Mouse (Mus musculus) kidney, adult 9 months (tissue): ENCODE data around the gene Agrp.

ENCODE experiments used
- DNase-seq: peaks from one replicate; pipeline ENCODE4 v3.0.0; 2022

The Agrp gene

DNA sequence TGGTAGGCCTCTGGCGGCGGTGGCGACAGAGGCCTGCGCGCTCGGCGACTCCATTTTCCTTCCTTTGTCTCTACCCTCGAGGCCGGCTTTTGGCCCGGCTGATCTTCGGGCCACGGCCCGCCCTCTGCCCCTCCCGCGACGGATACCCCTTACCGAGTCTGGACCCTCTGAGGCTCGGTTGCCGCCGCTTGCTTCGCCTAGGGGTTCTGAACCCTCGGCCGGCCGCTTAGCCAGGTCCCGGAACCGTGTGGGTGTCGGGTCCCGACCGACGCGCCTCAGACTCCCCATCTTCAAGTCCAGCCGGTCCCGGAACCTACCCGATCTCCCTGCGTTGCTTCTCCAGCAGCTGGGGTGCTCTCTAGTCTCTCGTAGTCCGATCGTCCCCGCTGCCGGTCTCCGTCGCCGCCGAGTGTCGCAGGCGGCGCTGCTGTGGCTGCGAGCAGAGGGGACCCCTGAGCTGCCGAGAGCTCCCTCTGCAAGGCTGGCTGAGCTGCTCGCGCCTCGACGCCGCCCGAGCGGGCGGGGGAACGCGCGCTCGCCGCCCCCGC is at the start of gene Agrp:
Agrp (minus strand) TSS at position 431 of the 548 bp plus-strand sequence.
- no peak for DNase-seq

DNA sequence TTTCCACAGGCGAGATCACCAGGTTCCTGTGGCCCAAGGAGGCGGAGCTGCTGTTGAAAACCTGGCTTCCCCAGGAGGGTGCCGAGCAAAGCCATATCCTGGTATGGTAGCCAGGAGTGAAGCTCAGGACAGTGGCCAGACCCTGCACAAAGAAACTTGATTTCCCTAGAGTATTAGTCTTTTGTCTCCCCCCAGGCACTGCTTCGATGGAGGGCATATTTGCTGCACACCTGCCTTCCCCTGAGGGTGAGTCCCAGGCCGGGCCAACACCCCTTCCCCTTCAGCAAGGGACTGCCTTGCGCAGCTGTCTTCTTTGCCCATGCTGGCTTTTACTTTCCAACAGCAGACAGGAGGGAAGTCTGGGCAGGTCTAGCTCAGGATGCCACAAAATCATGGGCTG is 49.4 kb upstream of the Agrp start:
- DNase-seq, result no peak

GRCm38 (mm10) chr8:105685796-105686308 is 48.7 kb upstream of the Agrp start, which contains the start of gene Carmil2:
Gene Carmil2, plus strand, starts transcription at chr8:105686274.
- peak; percentile 67 for DNase-seq

DNA sequence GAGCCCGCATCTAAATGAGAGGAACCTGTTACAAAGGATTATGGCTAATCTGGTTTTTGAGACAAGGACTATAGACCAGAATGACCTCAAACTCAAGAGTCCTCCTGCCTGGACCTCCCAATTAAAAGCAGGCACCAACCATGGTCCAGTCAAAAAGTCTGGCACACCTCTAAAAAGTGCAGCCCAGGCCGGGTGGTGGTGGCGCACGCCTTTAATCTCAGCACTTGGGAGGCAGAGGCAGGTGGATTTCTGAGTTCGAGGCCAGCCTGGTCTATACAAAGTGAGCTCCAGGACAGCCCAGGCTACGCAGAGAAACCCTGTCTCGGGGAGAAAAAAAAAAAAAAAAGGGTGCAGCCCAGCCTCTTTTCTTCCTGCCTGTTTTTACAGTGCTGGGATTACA is 48.1 kb upstream of the Agrp start:
- no peak for DNase-seq

GRCm38 (mm10) chr8:105677891-105678290 is 40.7 kb upstream of the Agrp start:
- no peak for DNase-seq

DNA sequence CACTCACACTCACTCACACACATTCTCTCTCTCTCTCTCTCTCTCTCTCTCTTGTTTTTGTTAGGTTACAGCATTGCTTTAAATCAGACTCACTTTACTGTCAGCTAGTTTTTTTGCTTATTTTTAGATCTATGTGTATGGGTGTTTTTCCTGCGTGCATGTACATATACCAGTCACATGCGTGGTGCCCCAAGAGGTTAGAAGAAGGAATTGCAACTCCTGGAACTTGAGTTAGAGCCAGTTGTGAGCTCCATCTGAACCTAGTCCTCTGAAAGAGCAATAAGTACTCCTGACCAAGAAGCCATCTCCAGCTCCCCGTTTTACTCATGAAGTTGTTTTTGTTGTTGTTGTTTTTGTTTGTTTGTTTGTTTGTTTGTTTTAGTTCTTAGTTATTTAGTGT is 24.0 kb upstream of the Agrp start:
- peak; percentile 47 for DNase-seq

GRCm38 (mm10) chr8:105657641-105658040 is 20.4 kb upstream of the Agrp start:
- DNase-seq, result no peak

GRCm38 (mm10) chr8:105648929-105649328 is 11.7 kb upstream of the Agrp start:
- DNase-seq, result no peak

- DNase-seq, result no peak
These were observed 8.0 kb upstream of the Agrp start for GRCm38 (mm10) chr8:105645205-105645604.

DNA sequence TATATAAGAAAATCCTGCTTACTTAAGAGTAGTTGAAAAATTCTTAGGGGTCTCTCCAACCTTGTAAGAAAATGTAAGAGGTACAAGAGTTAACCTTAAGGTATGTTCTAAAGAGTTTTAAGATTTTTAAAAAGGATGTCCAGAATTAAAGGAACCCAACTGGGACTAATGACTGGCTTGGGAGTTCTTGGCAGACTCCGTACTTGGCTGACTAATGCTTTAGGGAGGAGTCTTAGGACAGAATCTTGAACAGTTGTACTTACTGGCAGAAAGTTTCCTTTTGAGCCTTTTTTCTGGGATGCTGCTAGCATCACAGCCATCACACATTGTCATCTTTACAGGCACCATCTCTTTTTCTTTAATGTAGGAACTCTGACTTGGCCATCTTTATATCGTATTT is 3.3 kb upstream of the Agrp start:
- no peak for DNase-seq

GRCm38 (mm10) chr8:105639835-105640234 is 2.6 kb upstream of the Agrp start:
- no peak for DNase-seq

DNA sequence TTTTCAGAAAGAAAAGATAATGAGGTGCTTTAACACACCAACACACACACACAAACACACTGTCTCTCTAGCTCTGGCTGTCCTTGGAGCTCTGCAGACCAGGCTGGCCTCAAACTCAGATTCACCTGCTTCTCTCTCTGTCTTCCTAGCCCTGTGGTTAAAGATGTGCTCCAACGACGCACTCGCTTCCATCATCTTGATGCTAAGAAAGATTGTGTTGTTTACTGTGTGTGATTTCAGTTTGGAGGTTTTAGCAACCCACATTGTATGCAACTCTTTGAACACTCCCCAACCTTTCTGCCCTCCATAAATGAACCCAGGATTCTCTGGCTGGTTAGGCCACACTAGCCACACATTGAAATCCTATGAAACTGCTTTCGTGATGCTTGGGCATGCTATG is 1.3 kb upstream of the Agrp start:
- no peak for DNase-seq

DNA sequence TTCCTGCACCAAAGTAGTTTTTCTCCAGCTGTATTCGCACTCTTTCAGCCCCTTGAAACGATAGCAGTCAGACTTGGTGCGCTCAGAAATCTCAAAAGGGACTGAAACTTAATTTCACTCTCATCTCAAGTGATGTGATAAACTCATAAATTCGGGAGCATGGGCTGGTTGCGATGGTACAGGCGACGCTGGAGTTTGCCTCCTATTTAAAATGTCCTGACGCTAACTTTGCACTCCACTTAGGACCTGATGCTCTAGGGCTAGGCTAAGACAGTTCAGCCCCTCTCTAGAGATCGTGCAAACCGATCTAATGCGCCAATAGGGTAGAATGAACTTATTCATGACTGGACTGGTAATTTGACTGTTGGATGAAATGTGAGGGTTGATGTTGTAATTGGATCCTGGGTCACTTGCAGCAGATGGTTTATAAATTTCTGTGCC is 428 bp upstream of the Agrp start:
- DNase-seq, result no peak

DNA sequence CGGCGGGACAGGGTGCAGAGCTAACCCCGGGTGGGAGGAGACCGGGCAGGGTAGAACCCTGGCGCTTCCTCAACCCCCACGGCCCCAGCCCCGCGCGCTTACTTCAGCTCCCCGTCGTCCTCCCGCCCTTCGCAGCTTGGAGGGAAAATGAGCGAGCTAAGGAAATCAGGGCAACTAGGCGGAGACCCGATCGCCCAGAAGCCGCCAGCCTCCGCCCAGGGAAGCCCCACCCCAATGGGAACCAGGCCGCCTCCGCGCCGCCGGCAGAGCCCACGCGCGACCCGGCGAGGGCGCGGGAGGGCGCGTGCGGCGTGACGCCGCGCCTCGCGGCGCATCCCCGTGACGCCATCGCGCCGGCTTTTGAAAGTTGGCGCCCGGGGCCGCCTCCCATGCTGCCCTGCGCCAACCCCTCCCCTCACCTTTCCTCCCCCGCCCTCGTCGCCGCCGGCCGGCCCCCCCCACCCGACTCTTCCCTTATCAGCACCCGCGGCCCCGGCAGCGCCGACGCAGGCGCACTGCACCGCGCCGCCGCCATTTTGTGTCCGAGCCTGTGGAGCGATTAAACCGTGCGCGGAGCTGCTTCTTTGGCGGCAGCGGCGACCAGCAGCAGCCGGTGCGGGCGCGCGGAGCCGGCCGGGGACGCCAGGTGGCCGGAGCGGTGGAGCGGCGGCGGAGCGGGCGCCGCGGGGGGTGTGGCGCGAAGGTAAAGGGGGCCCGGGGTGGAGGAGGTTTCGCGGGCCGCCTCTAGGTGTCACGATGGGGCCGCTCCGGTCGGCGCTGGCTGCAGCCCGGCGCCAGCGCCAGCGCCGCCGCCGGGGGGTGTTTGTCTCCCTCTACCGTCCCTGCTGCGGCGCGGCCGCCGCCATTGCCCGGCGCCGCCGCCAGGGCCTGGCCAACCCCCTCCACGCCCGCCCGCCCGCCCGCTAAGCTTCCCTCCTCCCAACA is 903 bp downstream of the Agrp start, which contains the start of gene Ctcf:
Ctcf (plus strand) TSS at position 551 of the 945 bp plus-strand sequence.
- peak; percentile 91 for DNase-seq

DNA sequence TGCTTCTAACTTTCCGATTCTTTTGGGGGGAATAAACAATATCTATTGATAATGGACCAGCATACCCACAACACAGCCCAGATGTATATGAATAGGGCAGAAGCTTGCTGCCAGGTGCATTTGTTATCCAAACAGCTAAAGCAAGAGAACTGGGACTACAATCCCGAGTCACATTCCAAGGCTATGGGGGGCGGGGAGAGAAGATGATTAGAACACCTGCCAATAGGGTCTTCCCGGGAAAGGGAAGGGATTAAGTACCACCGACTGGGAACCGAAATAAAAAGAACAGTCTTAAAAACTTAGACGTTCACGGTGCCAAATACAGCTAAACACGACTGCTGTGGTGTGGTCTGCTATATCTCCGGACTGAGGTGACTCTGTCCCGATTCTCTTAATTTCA is 1.7 kb downstream of the Agrp start:
- DNase-seq, result no peak

DNA sequence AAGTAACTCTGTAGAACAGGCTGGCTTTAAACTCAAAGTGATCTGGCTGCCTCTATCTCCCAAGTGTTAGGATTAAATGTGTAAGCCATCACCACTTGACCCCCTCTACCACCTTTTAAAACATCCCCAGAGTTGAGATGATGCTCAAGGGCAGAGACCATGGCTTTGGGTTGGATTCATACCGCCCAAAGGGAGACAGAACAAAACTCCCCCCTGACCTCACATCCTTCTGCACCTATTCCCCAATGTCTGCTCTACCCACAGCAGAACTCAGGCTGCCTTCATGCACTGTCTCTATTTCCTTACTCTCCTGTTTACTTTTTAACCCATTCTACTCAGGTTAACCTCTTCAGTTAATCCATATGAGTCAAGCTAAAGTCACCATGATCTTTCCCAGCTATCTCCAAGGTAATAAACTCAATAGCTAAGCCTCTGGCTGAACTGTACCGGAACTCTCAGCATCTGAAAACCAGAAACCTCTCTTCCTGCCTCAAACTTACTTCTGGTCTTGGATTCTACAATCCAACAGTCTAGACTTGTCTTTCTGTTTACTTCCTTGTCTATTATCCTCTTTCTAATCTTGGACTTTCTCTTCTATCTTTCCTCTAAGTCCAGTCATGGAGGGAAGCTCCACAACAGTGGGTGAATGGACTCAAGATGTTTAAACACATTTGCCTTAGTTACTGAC is 2.3 kb downstream of the Agrp start:
- DNase-seq, result no peak

DNA sequence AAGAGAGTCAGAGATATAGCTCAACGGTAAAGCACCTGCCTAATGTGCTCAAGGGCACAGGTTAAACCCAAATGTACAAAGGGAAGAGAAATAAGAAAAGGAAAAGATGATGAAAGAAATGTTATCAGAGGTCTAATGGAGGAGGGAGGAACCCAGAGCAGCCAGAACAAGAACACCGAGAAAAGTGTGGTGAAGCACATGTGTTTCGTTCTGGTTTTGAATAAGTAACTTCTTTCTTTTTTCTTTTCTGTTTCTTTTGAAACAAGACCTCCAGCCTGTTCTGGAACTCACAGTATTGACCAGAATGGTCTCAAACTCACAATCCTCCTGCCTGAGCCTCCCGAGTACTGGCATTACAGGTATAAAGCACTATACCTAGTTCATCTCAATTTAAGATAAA is 7.9 kb downstream of the Agrp start:
- no peak for DNase-seq

DNA sequence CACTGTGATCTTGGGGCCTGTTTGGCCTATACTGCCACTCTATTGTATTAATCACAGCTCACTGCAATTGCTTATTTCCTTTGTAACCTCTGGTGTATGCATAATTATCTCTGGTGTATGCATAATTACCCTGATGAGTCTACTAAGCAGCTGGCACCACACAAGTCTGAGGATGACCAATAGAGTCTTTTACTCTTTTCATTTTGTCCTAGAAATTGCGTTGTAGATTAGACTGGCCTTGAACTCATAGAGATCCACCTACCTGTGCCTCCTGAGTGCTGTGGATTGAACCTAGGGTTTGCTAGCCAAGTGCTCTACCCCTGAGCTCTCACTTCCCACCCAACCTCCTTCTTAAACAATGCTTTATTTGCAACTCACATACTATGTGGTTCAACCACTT is 11.1 kb downstream of the Agrp start:
- DNase-seq, result no peak

DNA sequence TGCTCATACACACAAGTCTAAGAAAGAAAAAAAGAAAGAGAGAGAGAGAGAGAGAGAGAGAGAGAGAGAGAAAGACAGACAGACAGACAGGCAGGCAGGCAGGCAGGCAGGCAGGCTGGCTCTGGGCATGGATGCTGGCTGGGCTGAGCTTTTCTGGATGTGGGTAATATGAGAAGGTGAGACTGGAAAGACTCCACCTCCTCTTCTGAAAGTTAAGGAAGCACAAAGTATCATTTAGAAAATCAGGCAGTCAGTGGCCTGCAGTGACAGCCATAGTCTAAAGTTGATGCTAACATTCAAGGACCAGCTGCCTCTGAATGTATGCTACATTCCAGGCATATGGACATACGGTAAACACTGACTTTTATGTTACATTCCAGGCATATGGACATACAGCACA is 12.4 kb downstream of the Agrp start:
- no peak for DNase-seq

GRCm38 (mm10) chr8:105624401-105624800 is 12.8 kb downstream of the Agrp start:
- no peak for DNase-seq

DNA sequence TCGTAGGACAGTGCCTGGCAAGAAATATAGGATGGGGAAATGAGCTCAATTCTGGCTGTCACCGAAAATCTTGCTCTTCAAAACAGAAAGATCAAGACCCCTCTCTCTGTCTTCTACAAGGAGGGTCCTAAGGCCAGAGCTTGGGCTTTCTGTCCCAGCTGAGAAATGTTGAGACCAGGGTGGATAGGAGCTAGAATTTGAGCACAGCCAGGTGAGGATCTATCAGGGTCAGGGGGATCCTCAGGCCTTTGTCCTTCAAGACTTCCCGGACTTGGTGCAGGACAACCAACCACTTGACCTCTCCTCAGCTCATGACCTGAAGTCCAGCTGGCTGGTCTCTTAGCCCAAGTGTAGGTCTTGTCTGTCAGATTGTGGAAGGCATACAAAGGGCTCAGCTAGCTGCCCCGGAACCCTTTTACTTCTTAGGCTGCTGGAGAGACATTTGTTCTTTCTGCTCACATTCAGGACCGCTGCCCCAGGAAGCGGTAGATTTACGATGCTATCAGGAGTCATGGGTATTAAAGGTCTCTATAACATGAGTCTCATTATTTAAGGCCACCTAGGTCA is 13.4 kb downstream of the Agrp start:
- DNase-seq, result no peak

DNA sequence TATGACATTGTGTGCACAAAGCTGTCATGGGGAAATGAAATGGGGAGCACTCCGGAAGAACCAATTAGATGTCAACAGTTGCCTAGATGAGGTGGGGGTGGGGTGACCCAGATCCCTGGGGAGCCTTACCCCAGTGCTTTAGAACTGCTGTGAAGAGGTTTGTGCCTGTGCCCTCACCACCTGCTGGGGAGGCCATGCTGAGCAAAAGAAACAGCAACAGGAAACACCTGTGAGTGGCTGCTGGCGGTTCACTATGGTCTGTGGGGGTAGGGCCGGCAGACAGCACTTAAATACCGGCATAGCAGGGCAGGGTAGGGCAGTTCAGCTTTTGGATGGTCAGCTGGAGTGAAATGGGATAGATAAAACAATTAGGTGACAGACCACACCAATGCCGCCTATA is 14.1 kb downstream of the Agrp start:
- no peak for DNase-seq

DNA sequence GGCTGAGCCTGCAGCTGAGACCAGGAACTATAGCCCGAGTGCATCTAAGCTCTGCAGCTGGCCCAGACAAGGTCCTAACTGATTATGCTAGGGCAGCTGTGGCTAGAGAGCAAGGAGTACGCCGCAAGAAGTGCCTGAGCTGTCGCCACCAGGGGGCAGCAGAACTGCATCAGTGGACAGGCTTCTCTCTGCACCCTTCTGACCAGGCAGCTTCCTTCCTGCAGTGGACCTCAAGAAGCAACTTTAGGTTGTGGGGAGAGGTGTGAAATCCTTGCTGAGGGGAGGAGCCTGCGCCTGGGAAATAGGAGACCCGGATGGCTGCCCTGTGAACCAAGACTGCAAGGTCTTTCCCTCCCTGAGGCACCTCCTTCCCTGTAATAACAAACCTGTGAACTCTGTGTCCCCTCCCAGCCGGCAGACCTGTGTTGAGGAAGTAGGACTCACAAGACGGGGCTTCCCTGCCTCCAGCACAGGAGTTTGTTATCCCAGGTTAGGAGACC is 14.7 kb downstream of the Agrp start:
- DNase-seq, result peak; percentile 97
